ENCODE assay signal across 14 mouse cellular contexts in the genomic region with DNA sequence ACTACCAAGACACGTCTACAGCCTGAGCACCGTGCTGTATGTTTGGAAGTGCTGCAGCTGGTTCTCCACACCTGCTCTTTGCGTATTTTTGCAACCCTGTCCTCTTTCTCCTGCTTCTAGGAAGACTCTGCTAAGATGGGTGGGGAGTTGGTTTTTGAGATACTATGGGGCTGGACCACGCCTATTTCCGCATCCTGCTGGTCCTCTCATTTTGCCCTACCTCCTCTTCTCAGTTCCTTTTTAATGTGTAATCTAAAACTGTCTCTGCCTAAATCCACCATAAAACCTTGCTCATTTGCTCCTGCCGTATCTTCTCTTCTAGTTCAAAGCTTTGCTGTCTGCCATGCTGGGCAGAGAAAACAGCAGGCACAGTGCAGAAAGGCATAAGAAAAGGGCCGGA. TPM values are rescaled to one million over a fixed set of nuclear protein-coding genes. Genes with fewer than 3 reads are reported as not detected.
DNase-seq lines count a peak whose midpoint lies in the region; ATAC-seq and TF ChIP-seq lines count a peak whose summit lies in the region.
"Had no signal": no experiment of that assay in that cellular context is flagged by ENCODE, and none has a peak within 500 bp of the region (broad histone marks: within the 10 kb centered on the region; RNA-seq: fewer than 3 reads in every experiment).

No protein-coding gene starts in this region.

- H3K9me3 ChIP-seq in hindbrain, embryonic 14.5 days (ENCODE audit: control insufficient read depth, low read length) = no peaks in the 10 kb centered on the region
- H3K9me3 ChIP-seq in midbrain, embryonic 13.5 days = no peaks in the 10 kb centered on the region
- H3K9me3 ChIP-seq: hindbrain, embryonic 15.5 days; limb, embryonic 15.5 days had no signal

- H3K9ac ChIP-seq in hindbrain, embryonic 14.5 days = no peak overlapping the region
- H3K9ac ChIP-seq in midbrain, embryonic 13.5 days (replicated peaks) = no peak overlapping the region
- H3K9ac ChIP-seq: hindbrain, embryonic 15.5 days; limb, embryonic 15.5 days had no signal

- peak; percentile 52 for DNase-seq in lung, postnatal 36 days
- no peak for DNase-seq in lung, adult 2 months
- DNase-seq in natural killer cell, adult 2 months (ENCODE audit: low spot score in 2 of 2) = peak; percentile 23 to 44
- DNase-seq in hindbrain, embryonic 14.5 days (ENCODE audit: low spot score) = no peak
- no peak for DNase-seq in layer of hippocampus, postnatal 14 days (ENCODE audit: low spot score in 2 of 2)
- DNase-seq: adrenal gland, adult 8-10 months; cerebellum, postnatal 25 days; gastrocnemius, postnatal 25 days; retina, postnatal 1 day had no signal

- no peaks in the 10 kb centered on the region for H3K36me3 ChIP-seq in hindbrain, embryonic 14.5 days (replicated peaks; ENCODE audit: control insufficient read depth, insufficient read depth)
- H3K36me3 ChIP-seq in midbrain, embryonic 13.5 days = no peaks in the 10 kb centered on the region
- H3K36me3 ChIP-seq: hindbrain, embryonic 15.5 days; limb, embryonic 15.5 days had no signal

- 72% methylated on average over 7 of the region's 7 CpGs for WGBS in lung, adult 2 months
- WGBS in hindbrain, embryonic 14.5 days = 93% methylated on average over 7 of the region's 7 CpGs
- WGBS in midbrain, embryonic 13.5 days = 92% methylated on average over 7 of the region's 7 CpGs

- H3K27me3 ChIP-seq in hindbrain, embryonic 14.5 days (ENCODE audit: control insufficient read depth, insufficient read depth, low read length) = no peaks in the 10 kb centered on the region
- no peaks in the 10 kb centered on the region for H3K27me3 ChIP-seq in midbrain, embryonic 13.5 days
- H3K27me3 ChIP-seq: hindbrain, embryonic 15.5 days; limb, embryonic 15.5 days had no signal

- H3K4me2 ChIP-seq in hindbrain, embryonic 14.5 days (replicated peaks) = no peak overlapping the region
- no peak overlapping the region for H3K4me2 ChIP-seq in midbrain, embryonic 13.5 days (replicated peaks)
- H3K4me2 ChIP-seq: hindbrain, embryonic 15.5 days; limb, embryonic 15.5 days had no signal

- H3K4me1 ChIP-seq in lung, adult 2 months (ENCODE audit: control insufficient read depth, insufficient read depth, low read length) = no peaks in the 10 kb centered on the region
- H3K4me1 ChIP-seq in hindbrain, embryonic 14.5 days (replicated peaks; ENCODE audit: control insufficient read depth, insufficient read depth, low read length) = no peaks in the 10 kb centered on the region
- H3K4me1 ChIP-seq in midbrain, embryonic 13.5 days (replicated peaks) = no peaks in the 10 kb centered on the region
- H3K4me1 ChIP-seq: hindbrain, embryonic 15.5 days; limb, embryonic 15.5 days had no signal

- no peak overlapping the region for H3K27ac ChIP-seq in hindbrain, embryonic 14.5 days
- no peak overlapping the region for H3K27ac ChIP-seq in midbrain, embryonic 13.5 days
- H3K27ac ChIP-seq: hindbrain, embryonic 15.5 days; limb, embryonic 15.5 days had no signal

- ATAC-seq in inflammation-experienced regulatory T-cells, adult 6 months = peak; percentile 68
- no peak for ATAC-seq in hindbrain, embryonic 14.5 days (ENCODE audit: low FRiP score)
- no peak for ATAC-seq in midbrain, embryonic 13.5 days

- TF ChIP-seq CTCF in lung, adult 2 months (IDR thresholded peaks at IDR 0.05; ENCODE audit: insufficient read depth, low read length) = no peak

- H3K4me3 ChIP-seq in lung, adult 2 months (replicated peaks; ENCODE audit: extremely low read depth, low read depth, low read length) = no peak overlapping the region
- no peak overlapping the region for H3K4me3 ChIP-seq in hindbrain, embryonic 14.5 days (replicated peaks; ENCODE audit: low read length)
- no peak overlapping the region for H3K4me3 ChIP-seq in midbrain, embryonic 13.5 days (replicated peaks)
- H3K4me3 ChIP-seq: hindbrain, embryonic 15.5 days; limb, embryonic 15.5 days had no signal

- TF ChIP-seq POLR2A in lung, adult 2 months (IDR thresholded peaks at IDR 0.05; ENCODE audit: borderline replicate concordance, extremely low read depth, low read depth, low read length) = no peak

RNA-seq across cellular contexts. Expression of gene Cd48, which starts 0.8 kb away (rescaled TPM):
- 9.2 and 14.4 TPM in 2 replicates for polyA plus RNA-seq in lung, adult 2 months (2012; rRNA removed)
- 1,000 to 10,000 TPM in 1 of 3 experiments, 100 to 1,000 TPM in 2; 432 to 1,060 (median 516) TPM for polyA plus RNA-seq in inflammation-experienced regulatory T-cells, adult 6 months (2017; shearing (Covaris generic))
- polyA plus RNA-seq in hindbrain, embryonic 14.5 days (2014; fragmentation: Nextera tagmentation; extraction: Ambion mirVana) = 1.1 and 2.1 TPM in 2 replicates
- not detected for total RNA-seq in layer of hippocampus, postnatal 14 days (2021)
- 0.55 and 0.66 TPM in 2 replicates for polyA plus RNA-seq in midbrain, embryonic 13.5 days (2015; fragmentation: Nextera tagmentation; extraction: Ambion mirVana)

RNA-seq across cellular contexts. Expression of gene Slamf7, which starts 28.2 kb away (rescaled TPM):
- 2.1 and 2.2 TPM in 2 replicates for polyA plus RNA-seq in lung, adult 2 months (2012; rRNA removed)
- polyA plus RNA-seq in inflammation-experienced regulatory T-cells, adult 6 months (2017; shearing (Covaris generic)) = 10 to 100 TPM in 2 of 3 experiments, 1 to 10 TPM in 1; 8.5 to 62.5 (median 12.3) TPM
- not detected in 2 replicates for polyA plus RNA-seq in hindbrain, embryonic 14.5 days (2014; fragmentation: Nextera tagmentation; extraction: Ambion mirVana)
- not detected for total RNA-seq in layer of hippocampus, postnatal 14 days (2021)
- polyA plus RNA-seq in midbrain, embryonic 13.5 days (2015; fragmentation: Nextera tagmentation; extraction: Ambion mirVana) = not detected in 2 replicates
- total RNA-seq: ES-E14; gastrocnemius, postnatal 25 days had no signal
- polyA plus RNA-seq: hindbrain, embryonic 15.5 days had no signal

Comparison
In these comparisons a context has a peak if more than half of its experiments do, and no peak if none do; other contexts are left out.
1. DNase-seq: peak in lung, postnatal 36 days (single experiment) and natural killer cell, adult 2 months (2 of 2); none in lung, adult 2 months (single experiment), hindbrain, embryonic 14.5 days (single experiment) and layer of hippocampus, postnatal 14 days (0 of 2).
2. RNA of gene Cd48, which starts 0.8 kb away (polyA plus RNA-seq): 432 to 1,060 TPM in inflammation-experienced regulatory T-cells, adult 6 months; 9.2 to 14.4 TPM in lung, adult 2 months, 1.1 to 2.1 TPM in hindbrain, embryonic 14.5 days and 0.55 to 0.66 TPM in midbrain, embryonic 13.5 days; every median in the first group is over 10 times any median in the second.